Mouse (Mus musculus) liver, embryonic 14.5 days (tissue): ENCODE data around the gene Dll4.

Source experiments
- CTCF ChIP-seq: IDR thresholded peaks from 2 replicates; pipeline ENCODE4 v1.5.1; 2016; ENCODE audit warnings: antibody characterized with exemption, low read depth, control low read depth
- EP300 ChIP-seq: IDR thresholded peaks from 2 replicates; pipeline ENCODE4 v1.6.1; 2016; ENCODE audit warnings: antibody characterized with exemption, low read depth

DNA sequence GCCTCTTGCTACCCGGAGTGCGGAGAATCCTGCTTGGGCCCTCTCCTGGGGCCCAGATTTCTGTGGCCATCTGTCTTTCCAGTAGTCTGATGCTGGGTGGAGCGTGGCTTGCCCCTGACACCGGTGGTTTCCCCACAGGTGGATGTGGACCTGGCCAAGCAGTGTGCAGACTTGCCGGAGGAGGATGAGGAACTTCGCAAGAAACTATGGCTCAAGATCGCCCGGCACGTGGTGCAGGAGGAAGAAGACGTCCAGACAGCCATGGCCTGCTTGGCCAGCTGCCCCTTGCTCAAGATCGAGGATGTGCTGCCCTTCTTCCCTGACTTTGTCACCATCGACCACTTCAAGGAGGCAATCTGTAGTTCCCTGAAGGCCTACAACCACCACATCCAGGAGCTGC lies 28.8 kb upstream of the Dll4 start:
- no peak for TF ChIP-seq CTCF
- TF ChIP-seq EP300, result no peak
